Mouse (Mus musculus) left cerebral cortex, adult 2 months (tissue): ENCODE data around the gene Olfr444. TPM values are rescaled to one million over a fixed set of nuclear protein-coding genes. Genes with fewer than 3 reads are reported as not detected.

Experiments
- DNase-seq, 2 experiments: peaks; one replicate each; pipeline ENCODE4 v3.0.0; 2021 to 2022; ENCODE audit warnings: low spot score in 2 of 2, mixed read lengths in 1 of 2; ENCODE audit errors: extremely low spot score in 1 of 2
- H3K27ac ChIP-seq: fragments of 200-600 bp; 2 replicates; pipeline ENCODE4 v1.8.1; 2022
- H3K4me3 ChIP-seq: fragments of 200-600 bp; 2 replicates; pipeline ENCODE4 v1.8.1; 2022
- CTCF ChIP-seq: fragments of 200-600 bp; IDR thresholded peaks from 2 replicates; pipeline ENCODE4 v1.8.1; 2022; ENCODE audit warnings: antibody characterized with exemption, mild to moderate bottlenecking, moderate library complexity
- intact Hi-C: fragments of 180-260 bp; cut with DNase I; formaldehyde crosslinking; loops from one replicate; pipeline ENCODE4 v1.15.1; 2025
- long read RNA-seq, 2 experiments: library from polyadenylated mRNA; stranded (forward); transcript quantifications; one replicate each; pipeline ENCODE4 v2.0.0; 2021; ENCODE audit warnings: borderline mapping rate in 2 of 2
- total RNA-seq, 2 experiments: library from RNA; stranded (reverse); gene quantifications; 2 replicates each; pipeline ENCODE4 v1.2.3; 2021

The Olfr444 gene
- not detected for total RNA-seq
- long read RNA-seq, experiment 1 = 0 reads
- long read RNA-seq, experiment 2 = 0 reads

DNA sequence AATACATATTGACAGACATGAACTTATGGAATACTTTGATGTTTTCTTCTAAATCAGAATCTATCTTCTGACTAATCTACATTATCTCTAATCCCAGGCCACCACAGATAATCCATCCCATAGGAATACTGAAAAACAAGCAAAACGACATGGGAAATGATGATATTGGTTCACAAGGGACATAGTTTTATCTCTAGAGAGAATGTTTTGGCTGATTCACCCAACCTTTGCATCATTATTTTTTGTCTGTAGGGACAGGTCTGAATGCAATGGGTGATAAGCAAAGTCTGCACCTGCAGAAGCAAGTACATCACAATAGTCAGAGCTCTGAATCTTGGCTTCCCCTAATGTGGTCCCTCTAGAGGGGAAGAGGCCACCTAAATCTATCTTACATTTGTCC lies at the start of gene Olfr444:
TSS of gene Olfr444 (plus strand) at position 301 of the 400 bp plus-strand sequence.
- no peak for DNase-seq
- intact Hi-C loops = no loop called here
- no peak within 1 kb of the TSS for H3K4me3 ChIP-seq
- no peak within 1 kb of the TSS for H3K27ac ChIP-seq
- TF ChIP-seq CTCF = no peak

DNA sequence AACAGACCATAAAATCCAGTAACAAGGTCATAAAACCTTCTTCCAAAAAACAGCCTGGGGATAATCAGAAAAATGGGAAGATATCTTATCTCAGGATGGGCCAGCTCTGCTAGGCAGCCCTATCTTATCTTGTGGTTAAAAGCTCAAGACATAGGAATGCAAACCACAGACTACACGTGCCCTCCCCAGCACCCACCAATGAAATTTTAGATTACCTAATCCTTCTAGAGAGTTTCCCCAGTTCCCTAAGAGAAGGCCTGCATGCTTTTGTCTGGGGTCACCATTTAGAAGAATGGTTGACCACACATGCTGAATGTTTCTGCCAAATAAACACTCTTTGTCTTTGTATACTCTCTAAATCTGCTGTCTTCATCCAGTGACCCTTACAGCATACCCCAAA lies 48.5 kb upstream of the Olfr444 start:
- no peak overlapping the region for H3K4me3 ChIP-seq
- intact Hi-C loops = no loop called here
- no peak for TF ChIP-seq CTCF
- no peak overlapping the region for H3K27ac ChIP-seq
- DNase-seq = no peak

DNA sequence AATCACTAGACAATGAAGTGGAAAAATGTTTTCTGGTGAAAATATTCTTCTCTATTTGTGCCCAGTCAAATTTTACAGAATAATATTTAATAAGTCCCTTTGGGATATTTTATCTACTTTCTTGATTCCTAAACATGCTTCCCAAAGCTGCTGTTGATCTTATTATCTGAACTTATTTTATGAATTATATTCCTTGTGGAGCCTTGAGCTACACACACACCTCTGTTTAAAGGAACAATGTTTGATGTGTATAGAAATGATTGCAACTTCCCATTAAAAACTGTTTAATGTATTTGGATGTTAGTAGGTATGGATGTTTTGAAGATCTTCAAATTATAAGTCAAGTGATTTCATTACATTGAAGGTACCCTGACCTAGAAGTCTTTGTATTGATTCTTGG lies 40.3 kb upstream of the Olfr444 start, which contains the start of gene Olfr447:
TSS of gene Olfr447 (plus strand) at position 301 of the 400 bp plus-strand sequence.
- no peak within 1 kb of the TSS for H3K27ac ChIP-seq
- intact Hi-C loops = no loop called here
- no peak for DNase-seq
- H3K4me3 ChIP-seq = no peak within 1 kb of the TSS
- no peak for TF ChIP-seq CTCF

DNA sequence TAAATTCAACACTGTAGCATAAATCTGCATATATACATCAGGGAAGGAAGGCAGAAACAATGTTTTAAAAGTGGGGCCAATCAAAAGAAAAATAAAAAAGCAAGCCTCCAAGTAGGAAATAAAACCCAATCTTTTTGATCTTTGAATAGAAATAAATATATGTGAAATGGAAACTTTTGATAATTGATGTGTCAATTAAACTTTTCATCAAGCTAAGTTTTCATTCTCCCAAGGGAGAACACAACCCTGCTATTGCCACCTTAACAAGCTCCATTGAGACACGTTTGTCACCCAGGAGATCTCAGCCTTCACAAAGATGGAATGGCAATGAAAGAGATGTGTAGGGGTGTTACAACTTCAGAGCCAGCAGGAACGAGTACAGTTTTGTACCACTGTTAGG lies 27.8 kb upstream of the Olfr444 start, which contains the start of gene Olfr446:
TSS of gene Olfr446 (plus strand) at position 301 of the 400 bp plus-strand sequence.
- intact Hi-C loops = no loop called here
- TF ChIP-seq CTCF = no peak

DNA sequence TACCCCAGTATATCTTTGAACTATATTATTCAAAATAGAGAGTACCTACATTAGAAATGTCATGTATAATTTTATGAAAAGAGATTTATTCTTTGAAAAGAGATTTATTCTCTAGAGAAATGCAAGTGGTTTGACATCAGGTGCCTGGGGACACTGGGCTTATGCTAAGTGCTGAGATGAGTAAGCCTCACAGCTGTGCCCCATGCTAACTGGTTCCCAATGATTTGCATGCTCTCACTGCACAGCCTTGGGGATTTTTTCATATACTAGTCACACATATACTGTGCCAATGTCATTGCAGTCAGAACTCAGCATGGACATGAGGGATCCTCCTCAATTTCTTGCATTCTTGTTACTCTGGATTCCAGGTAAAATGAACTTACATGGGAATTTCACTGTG lies 31.5 kb downstream of the Olfr444 start:
- intact Hi-C loops = no loop called here
- Histone ChIP-seq H3K4me3 (no peak overlapping the region), H3K27ac (no peak overlapping the region)
- no peak for DNase-seq
- no peak for TF ChIP-seq CTCF

More for the DNA sequence above, 27.8 kb upstream of the Olfr444 start, which contains the start of gene Olfr446:
- Histone ChIP-seq H3K27ac (no peak within 1 kb of the TSS), H3K4me3 (no peak within 1 kb of the TSS)
- no peak for DNase-seq

Other genes starting within 250 kb of the Olfr444 start
- 100 to 1,000 TPM; 231 to 242 TPM for gene Tcaf1, start 239.0 kb upstream of the Olfr444 start, total RNA-seq
- gene Olfr453, start 209.7 kb upstream of the Olfr444 start, total RNA-seq = not detected
- gene Olfr38, start 192.7 kb upstream of the Olfr444 start, total RNA-seq = not detected
- not detected for gene Olfr452, start 164.0 kb upstream of the Olfr444 start, total RNA-seq
- gene Olfr450, start 137.1 kb upstream of the Olfr444 start, total RNA-seq = not detected
- not detected for gene Olfr449, start 114.7 kb upstream of the Olfr444 start, total RNA-seq
- gene Olfr448, start 58.6 kb upstream of the Olfr444 start, total RNA-seq = not detected
- not detected for gene Olfr447, start 40.2 kb upstream of the Olfr444 start, total RNA-seq
- not detected for gene Olfr446, start 27.7 kb upstream of the Olfr444 start, total RNA-seq
- not detected for gene Olfr441, start 157.3 kb downstream of the Olfr444 start, total RNA-seq
- gene Olfr237-ps1, start 197.5 kb downstream of the Olfr444 start, total RNA-seq = not detected
- gene Olfr437, start 214.2 kb downstream of the Olfr444 start, total RNA-seq = not detected
- not detected for gene Olfr13, start 223.1 kb downstream of the Olfr444 start, total RNA-seq
- gene Olfr435, start 248.1 kb downstream of the Olfr444 start, total RNA-seq = not detected